Mouse (Mus musculus): ENCODE results near the gene Olfr134. TPM values are rescaled to one million over a fixed set of nuclear protein-coding genes. Genes with fewer than 3 reads are reported as not detected.
"Not testable (repeated sequence)": the region's sequence is repeated elsewhere in the genome, so short reads cannot be mapped to it uniquely, and the experiment has no call there.

Gene Olfr134
- not detected in 2 replicates for polyA plus RNA-seq (2012; rRNA removed)

DNA sequence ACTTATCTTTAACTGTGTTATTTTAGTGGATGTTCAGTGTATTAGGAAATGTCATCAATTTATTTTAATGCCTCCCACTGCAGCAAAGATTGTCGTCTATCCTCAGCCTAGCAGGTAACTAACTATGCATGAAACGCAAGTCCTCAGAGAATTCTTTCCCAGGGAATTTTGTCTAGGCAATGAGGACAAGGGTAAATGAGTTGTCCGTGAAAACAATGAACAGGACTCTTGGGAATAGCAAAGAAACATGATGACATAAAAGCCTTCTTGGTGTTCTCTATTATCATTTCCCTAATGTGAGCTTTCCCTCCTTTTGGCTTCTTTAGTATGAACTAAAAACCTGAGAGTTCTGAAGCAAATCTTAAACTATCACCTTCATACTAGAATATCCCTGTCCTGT, at the start of gene Olfr134:
Gene Olfr134, plus strand, starts transcription at position 301 of the 400 bp plus-strand sequence.
- no peak within 1 kb of the TSS for H3K27ac ChIP-seq (ENCODE audit: insufficient read depth, low read length)
- TF ChIP-seq POLR2A (IDR thresholded peaks at IDR 0.05; ENCODE audit: extremely low read depth, insufficient read depth, low read length), result no peak
- no peak for TF ChIP-seq CTCF (IDR thresholded peaks at IDR 0.05; ENCODE audit: extremely low read depth, insufficient read depth, low read length)
- H3K4me1 ChIP-seq (ENCODE audit: control insufficient read depth, insufficient read depth, low read length), result no peaks in the 10 kb centered on the region
- H3K4me3 ChIP-seq (ENCODE audit: insufficient read depth, low read length), result no peak within 1 kb of the TSS

DNA sequence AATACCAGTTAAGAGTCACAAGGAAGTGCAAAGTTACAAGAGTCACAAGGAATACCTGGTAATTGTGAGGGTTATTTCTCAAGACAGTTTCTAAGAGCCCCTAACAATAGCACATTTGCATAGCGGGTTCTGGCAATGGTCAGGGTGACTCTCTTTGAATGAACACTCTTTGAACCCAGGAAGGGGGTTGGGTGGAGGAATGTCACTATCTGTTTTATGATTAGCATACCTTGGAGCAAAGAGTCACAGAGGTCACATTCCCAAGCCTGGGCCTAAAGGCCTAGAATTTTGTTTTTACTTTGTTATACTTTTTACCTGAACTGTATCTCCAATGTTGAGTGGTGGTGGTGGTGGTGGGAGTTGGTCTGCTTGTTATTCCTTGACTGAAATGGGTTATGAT, 47.0 kb upstream of the Olfr134 start:
- H3K4me3 ChIP-seq (ENCODE audit: insufficient read depth, low read length); H3K27ac ChIP-seq (ENCODE audit: insufficient read depth, low read length): not testable (repeated sequence)

DNA sequence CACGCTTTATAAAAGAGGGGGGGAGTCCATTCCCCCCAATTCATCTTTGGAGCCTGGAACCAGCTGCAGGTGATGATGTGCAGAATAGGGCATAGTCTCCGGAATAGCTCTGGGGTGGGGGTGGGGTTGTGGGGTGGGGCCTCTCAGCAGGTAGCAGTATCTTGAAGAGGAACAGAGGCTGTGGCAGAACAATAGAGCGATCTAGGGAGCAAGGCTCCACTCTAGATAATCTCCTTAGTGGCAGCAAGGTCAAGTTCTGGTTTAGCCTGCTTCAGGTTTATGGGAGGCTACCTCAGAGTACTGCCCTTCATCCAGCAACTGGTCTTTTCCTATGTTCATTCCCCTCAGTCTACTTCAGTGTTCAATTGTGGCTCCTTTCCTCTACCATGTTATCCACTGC, 45.8 kb upstream of the Olfr134 start:
- not testable (repeated sequence) for H3K4me3 ChIP-seq (ENCODE audit: insufficient read depth, low read length); H3K27ac ChIP-seq (ENCODE audit: insufficient read depth, low read length); H3K4me1 ChIP-seq (ENCODE audit: control insufficient read depth, insufficient read depth, low read length)

More for the DNA sequence above, 47.0 kb upstream of the Olfr134 start:
- H3K4me1 ChIP-seq (ENCODE audit: control insufficient read depth, insufficient read depth, low read length), result not testable (repeated sequence)

DNA sequence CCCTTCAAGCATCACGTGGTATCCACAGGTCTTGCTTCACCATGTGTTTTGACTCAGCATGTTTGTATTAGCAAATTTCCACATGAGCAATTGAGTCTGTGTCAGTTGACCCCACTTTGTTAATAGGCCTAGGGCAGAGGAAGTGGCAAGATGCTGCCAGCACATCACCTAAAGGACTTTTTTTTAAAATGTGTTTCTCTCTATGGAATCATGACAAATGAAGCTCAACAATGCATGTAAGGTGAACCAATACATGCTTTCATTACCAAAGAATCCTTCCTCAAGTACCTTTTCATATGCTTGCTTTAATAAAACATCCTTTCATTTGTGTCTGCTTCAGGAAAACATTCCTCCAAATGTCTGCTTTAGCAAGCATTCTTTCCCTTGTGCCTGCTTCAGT, 36.8 kb upstream of the Olfr134 start, which contains the start of gene Olfr132:
Gene Olfr132, minus strand, starts transcription at position 101 of the 400 bp plus-strand sequence.
- Histone ChIP-seq H3K27ac (ENCODE audit: insufficient read depth, low read length) (no peak within 1 kb of the TSS), H3K4me1 (ENCODE audit: control insufficient read depth, insufficient read depth, low read length) (no peaks in the 10 kb centered on the region)
- TF ChIP-seq POLR2A (IDR thresholded peaks at IDR 0.05; ENCODE audit: extremely low read depth, insufficient read depth, low read length) (no peak), CTCF (IDR thresholded peaks at IDR 0.05; ENCODE audit: extremely low read depth, insufficient read depth, low read length) (no peak)

GRCm38 (mm10) chr17:38144981-38145380, 26.2 kb upstream of the Olfr134 start, which contains the start of gene Olfr133:
Olfr133 (plus strand) TSS chr17:38145281.
- H3K27ac ChIP-seq (ENCODE audit: insufficient read depth, low read length), result no peak within 1 kb of the TSS
- no peak within 1 kb of the TSS for H3K4me3 ChIP-seq (ENCODE audit: insufficient read depth, low read length)
- no peaks in the 10 kb centered on the region for H3K4me1 ChIP-seq (ENCODE audit: control insufficient read depth, insufficient read depth, low read length)
- TF ChIP-seq POLR2A (IDR thresholded peaks at IDR 0.05; ENCODE audit: extremely low read depth, insufficient read depth, low read length) (no peak), CTCF (IDR thresholded peaks at IDR 0.05; ENCODE audit: extremely low read depth, insufficient read depth, low read length) (no peak)

More for the DNA sequence above, 36.8 kb upstream of the Olfr134 start, which contains the start of gene Olfr132:
- no peak within 1 kb of the TSS for H3K4me3 ChIP-seq (ENCODE audit: insufficient read depth, low read length)

DNA sequence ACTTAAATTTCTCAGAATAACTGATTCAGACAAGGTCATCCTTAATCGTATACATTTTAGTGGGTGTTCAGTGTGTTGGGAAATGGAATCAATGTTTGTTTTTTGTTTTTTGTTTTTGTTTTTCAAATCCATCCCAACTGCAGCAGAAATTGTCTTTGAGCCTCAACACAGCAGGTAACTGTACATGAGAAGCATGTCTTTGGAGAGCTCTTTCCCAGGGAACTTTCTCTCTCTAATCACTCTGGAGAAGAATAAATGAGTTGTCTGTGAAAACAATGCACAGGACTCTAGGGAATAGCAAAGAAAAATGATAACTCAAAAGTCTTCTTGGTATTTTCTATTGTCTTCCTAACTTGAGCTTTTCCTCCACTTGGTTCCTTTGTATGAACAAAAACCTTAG, 32.8 kb downstream of the Olfr134 start, which contains the start of gene Olfr135:
Gene Olfr135, plus strand, starts transcription at position 301 of the 400 bp plus-strand sequence.
- H3K4me3 ChIP-seq (ENCODE audit: insufficient read depth, low read length), result no peak within 1 kb of the TSS
- H3K4me1 ChIP-seq (ENCODE audit: control insufficient read depth, insufficient read depth, low read length), result no peaks in the 10 kb centered on the region
- no peak for TF ChIP-seq CTCF (IDR thresholded peaks at IDR 0.05; ENCODE audit: extremely low read depth, insufficient read depth, low read length)
- no peak for TF ChIP-seq POLR2A (IDR thresholded peaks at IDR 0.05; ENCODE audit: extremely low read depth, insufficient read depth, low read length)
- H3K27ac ChIP-seq (ENCODE audit: insufficient read depth, low read length), result no peak within 1 kb of the TSS

Other genes with a start within 250 kb of the Olfr134 start
- gene Olfr761, start 218.3 kb upstream of the Olfr134 start, polyA plus RNA-seq (2012; rRNA removed), result not detected in 2 replicates
- not detected in 2 replicates for gene Olfr129, start 111.3 kb upstream of the Olfr134 start, polyA plus RNA-seq (2012; rRNA removed)
- gene Olfr130, start 107.5 kb upstream of the Olfr134 start, polyA plus RNA-seq (2012; rRNA removed), result not detected in 2 replicates
- gene Olfr131, start 82.7 kb upstream of the Olfr134 start, polyA plus RNA-seq (2012; rRNA removed), result not detected in 2 replicates
- gene Olfr132, start 36.9 kb upstream of the Olfr134 start, polyA plus RNA-seq (2012; rRNA removed), result not detected in 2 replicates
- gene Olfr133, start 26.1 kb upstream of the Olfr134 start, polyA plus RNA-seq (2012; rRNA removed), result not detected in 2 replicates
- gene Olfr135, start 32.9 kb downstream of the Olfr134 start, polyA plus RNA-seq (2012; rRNA removed), result not detected in 2 replicates
- gene Olfr138, start 89.6 kb downstream of the Olfr134 start, polyA plus RNA-seq (2012; rRNA removed), result not detected in 2 replicates
- gene Olfr137, start 136.2 kb downstream of the Olfr134 start, polyA plus RNA-seq (2012; rRNA removed), result not detected in 2 replicates
- not detected in 2 replicates for gene Olfr136, start 158.4 kb downstream of the Olfr134 start, polyA plus RNA-seq (2012; rRNA removed)
- not detected in 2 replicates for gene Esp36, start 248.8 kb downstream of the Olfr134 start, polyA plus RNA-seq (2012; rRNA removed)

Data from cortical plate, adult 2 months (tissue).